Mouse (Mus musculus) NIH3T3 (cell line): ENCODE results near the gene Ren1.
A peak's percentile ranks its signal among the peaks of the same experiment; 100 is the strongest.

Experiments
- DNase-seq: peaks from one replicate; pipeline ENCODE4 v3.0.0-alpha.2; 2012; ENCODE audit warnings: low read depth

Gene Ren1

DNA sequence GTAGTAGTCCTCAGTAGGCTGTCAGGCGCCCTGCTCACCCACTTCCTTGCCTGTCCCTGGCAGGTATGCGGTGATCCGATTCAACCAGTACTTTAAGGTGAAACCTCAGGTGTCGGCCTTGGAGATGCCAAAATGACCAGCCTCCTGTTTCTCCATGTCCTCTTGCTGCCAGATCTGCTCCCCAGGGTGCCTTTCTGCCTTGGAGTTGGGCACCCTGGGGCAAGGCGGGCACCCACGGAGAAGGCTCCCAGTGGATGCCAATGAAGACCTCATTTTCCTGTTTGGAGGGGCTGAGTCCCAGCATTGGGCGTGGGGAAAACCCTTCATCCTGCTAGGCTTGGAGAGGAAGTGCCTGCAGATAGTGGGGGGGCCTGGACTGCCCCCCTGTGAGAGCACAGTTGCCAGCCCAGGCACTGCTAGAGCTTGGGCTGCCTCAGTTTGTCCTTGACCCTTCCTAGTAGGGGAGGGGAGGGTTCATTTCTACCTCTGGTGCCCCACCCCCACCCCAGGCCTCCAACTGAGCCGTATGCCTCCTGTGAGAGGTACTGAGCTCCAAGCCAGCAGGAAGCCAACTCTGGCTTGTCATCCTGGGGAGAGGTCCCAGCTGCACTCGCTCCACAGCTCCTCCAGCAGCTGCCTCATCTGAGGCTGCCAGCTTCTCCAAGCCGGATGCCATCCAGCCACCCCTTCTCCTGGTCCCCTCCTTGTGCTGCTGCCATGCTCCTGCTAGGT, 29.1 kb downstream of the Ren1 start:
- DNase-seq = no peak

DNA sequence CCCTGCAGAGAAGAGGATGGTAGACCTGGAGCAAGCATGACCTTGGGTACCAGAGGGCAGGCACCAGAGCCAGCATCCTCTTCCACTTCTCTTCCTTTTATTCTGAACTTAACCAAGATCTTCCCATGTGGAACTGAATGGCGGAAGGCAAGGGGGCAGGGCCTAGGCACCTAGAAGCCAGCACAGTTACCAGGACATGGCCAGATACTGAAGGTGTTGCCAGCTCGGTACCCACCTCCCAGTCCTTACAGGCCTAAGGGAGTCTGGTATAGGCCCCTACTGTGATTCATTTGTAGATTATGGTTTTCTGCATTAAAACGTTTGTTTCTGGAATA, 29.6 kb downstream of the Ren1 start:
- DNase-seq = no peak

GRCm38 (mm10) chr1:133380347-133381065, 30.2 kb downstream of the Ren1 start:
- peak; percentile 53 for DNase-seq

DNA sequence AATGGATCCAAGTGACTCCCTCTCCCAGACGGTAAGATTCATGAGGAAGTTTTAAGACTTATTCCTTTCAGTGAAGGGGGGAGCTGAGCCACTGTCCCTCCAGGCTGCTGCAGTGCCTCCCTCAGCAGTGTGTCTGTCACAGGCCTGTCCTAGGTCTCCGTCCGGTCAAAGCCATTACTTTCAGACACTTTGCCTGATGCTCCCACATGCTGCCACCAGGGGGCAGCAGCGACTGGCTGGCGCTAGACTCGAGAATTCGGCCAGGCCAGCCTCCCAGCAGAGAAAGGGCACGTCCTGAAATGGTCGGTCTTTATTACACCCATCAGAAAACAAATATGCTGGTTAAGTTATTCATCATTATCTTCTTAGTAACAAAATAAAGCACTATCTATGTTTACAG, 31.7 kb downstream of the Ren1 start:
- DNase-seq = peak; percentile 85

GRCm38 (mm10) chr1:133382552-133383155, 32.3 kb downstream of the Ren1 start:
- no peak for DNase-seq

- DNase-seq = no peak
Observed at GRCm38 (mm10) chr1:133383157-133383783, 33.0 kb downstream of the Ren1 start.

DNA sequence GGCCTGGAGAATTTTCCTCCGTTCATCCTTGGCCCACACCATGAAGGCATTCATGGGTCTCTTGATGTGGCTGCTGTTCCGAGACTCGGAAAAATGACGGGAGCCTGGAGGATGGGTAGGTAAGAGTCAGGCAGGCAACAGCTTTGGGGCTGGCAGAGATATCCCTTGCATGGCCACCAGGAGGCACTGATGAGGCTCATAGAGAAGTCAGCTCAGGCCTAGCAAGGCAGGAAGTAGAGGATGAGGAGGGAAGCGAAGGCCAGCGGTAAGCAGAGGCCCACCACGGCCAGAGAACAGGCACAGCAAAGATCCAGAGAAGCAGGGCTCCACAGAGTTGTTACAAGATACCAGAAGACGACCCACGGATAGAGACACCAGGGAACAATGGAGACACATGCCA, 35.2 kb downstream of the Ren1 start:
- peak; percentile 70 for DNase-seq

DNA sequence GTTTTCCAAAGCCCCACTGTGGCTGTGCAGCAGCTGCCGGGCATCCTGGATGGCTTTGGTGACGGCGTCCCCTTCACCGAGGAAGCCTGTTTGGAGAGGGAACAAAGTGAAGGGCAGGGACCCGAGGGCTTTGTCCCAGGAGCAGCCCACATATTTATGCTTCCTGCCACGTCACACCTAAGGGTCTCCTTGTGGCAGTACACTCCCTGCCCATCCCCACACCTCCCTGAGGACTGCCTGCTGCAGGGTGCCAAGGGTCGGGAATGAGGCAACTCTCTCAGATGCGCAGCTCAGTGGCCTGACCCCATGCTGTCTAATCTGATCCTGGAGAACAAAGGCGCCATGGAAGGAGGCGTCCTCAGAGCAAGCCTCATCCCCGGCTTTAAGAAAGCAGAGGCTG, 35.9 kb downstream of the Ren1 start:
- DNase-seq = no peak

DNA sequence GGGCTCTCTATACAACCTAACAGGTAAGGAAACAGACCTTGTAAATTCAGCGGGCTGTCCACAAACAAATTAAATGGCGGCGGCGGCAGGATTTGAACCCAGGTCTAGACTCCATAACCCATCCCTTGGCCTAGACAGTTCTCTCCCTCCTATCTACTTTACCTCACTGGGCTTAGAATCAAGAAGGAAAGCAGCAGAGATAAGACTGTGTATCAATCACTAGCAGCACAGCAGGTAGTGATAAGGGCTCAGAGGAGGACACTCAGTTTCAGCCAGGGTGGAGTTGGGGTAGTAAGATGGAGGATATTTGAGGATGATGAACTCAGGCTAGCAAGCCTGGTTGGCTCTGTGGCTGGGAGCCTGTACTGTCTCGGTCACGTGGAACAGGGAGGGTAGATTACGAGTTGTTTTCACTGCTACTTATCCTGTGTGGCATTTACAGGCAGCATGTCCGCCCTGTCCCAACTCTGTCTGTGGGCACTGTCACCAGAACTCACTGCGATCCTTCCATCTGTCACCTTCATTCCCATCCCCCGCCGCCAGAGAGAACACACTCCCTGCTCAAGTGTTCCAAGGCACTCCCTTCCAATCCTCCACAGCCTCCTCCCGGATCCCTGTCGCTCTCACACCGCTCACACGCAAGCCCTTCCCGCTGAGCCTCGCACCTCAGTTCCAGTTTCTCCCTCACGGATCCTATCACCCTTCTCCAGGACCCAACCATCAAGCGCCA, 37.4 kb downstream of the Ren1 start:
- DNase-seq = no peak

GRCm38 (mm10) chr1:133394702-133395101, 44.4 kb downstream of the Ren1 start:
- DNase-seq = no peak

DNA sequence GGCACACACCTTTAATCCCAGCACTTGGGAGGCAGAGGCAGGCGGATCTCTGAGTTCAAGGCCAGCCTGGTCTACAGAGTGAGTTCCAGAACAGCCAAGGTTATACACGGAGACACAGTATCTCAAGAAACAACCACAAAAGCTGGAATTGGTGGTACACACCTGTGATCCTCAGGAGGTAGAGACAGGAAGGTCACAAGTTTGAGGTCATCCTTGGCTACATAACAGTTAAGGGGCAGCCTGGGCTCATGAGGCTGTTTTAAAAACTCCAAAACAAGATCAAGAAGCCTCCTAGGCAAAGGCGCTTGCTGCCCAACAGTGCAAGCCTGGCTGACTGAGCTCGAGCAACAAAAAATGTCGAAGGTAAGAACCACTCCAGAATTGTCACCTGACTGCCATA, 46.4 kb downstream of the Ren1 start:
- no peak for DNase-seq

DNA sequence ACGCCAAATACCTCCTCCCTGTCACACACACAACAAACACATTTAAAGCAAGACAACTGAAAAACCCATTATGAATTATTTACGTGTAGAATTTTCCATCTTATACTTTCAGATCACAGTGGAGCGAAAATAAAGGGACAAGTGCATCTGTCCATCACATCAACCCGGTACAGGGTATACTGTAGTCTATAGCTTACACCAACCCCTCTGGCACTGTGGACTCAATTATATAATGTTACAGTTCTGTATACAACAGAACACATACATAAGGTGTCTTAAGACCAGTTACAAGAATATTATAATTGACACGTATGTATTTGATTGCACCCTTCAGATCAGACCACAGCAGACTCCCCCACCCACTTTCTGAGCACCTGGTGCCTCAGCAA, 46.8 kb downstream of the Ren1 start:
- no peak for DNase-seq

- no peak for DNase-seq
Observed at GRCm38 (mm10) chr1:133397483-133398237, 47.4 kb downstream of the Ren1 start.

- DNase-seq = no peak
Observed at GRCm38 (mm10) chr1:133400014-133400725, 49.9 kb downstream of the Ren1 start.

GRCm38 (mm10) chr1:133404005-133404404, 53.7 kb downstream of the Ren1 start:
- DNase-seq = no peak

DNA sequence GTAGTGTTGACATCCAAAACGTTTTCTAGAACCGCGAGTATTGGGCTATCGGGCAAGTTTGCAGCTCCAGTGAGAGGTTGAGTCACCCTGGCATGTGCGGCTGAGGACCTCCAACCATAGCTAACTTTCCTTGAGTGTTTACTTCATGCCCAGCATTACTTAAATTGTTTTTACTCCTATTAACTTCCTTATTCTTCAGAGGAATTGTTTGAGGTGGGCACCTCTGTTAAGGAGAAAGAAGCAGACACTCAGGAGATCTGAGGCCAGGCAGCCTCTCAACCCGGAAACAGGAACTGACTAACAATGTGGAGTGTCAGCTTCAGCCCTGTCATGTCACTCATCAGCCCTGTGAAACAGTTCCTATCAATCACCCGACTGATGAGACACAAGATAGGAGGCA, 56.3 kb downstream of the Ren1 start:
- DNase-seq = no peak

DNA sequence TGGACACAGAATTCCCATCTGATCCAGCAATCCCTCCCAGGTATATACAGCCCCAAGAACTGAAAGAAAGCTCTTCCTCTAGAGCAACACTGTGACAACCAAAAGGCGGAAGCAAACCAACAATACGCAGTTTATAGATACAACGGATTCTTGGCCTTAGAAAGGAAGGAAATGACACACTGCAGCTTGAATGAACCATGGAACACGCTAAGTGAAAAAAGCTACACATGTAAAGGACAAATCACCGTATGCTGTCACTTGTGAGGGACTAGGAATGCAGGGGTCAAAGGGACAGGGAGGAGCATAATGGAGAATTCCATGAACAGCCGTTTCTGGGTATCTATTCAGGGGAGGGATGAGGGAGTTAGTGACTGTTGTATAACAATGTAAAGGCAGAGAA, 57.1 kb downstream of the Ren1 start:
- DNase-seq = no peak

DNA sequence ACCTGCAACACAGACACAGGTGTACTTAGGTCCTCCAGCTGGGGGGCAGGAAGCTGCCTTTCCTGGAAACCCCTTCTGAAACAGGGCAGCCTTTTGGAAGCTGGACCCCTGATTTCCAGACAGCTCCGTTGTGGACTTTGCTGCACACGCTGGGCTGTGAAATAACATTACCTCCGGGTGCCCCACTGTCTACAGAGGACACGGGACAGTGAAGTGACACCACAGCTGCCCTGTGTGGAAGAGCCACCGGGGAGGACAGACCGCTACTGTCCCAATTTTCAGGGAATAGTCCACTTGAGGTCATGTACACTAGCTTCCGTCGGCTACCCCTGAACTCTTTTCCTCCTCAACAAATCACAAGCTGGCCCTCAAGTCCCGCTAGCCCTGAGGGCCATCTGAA, 58.0 kb downstream of the Ren1 start:
- no peak for DNase-seq

GRCm38 (mm10) chr1:133408880-133409516, 58.7 kb downstream of the Ren1 start:
- no peak for DNase-seq

DNA sequence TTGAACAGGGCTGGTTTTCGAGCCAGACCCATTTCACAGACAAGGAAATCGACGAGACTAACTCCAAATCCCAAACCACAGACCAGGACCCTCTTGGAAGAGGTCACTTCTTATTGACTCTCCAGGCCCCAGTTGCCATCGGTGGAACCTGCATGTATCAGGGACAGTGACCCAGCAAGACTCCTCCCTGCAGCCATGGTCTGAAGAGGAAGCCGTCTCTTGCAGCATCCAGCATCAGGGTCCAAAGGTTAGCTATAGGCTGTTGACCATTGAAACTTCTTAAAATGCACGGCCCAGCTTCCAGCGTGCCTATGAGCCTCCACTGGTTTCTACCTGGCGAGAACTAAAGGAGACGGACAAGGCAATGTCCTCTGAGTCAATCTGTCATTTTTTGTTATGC, 59.5 kb downstream of the Ren1 start:
- no peak for DNase-seq
